Mouse (Mus musculus): ENCODE data around the gene Rdh16. TPM values are rescaled to one million over a fixed set of nuclear protein-coding genes. Genes with fewer than 3 reads are reported as not detected.
"Not testable (repeated sequence)": the region's sequence is repeated elsewhere in the genome, so short reads cannot be mapped to it uniquely, and the experiment has no call there.

Gene Rdh16
- polyA plus RNA-seq, 1 experiment from 2014 or later, result not detected

GRCm38 (mm10) chr10:127785411-127785810 lies 15.5 kb upstream of the Rdh16 start:
- H3K4me1 ChIP-seq; H3K9ac ChIP-seq (replicated peaks); ATAC-seq (ENCODE audit: low FRiP score, low read depth); H3K4me2 ChIP-seq (replicated peaks); H3K36me3 ChIP-seq; H3K4me3 ChIP-seq; H3K27ac ChIP-seq (replicated peaks); H3K9me3 ChIP-seq; H3K27me3 ChIP-seq: not testable (repeated sequence)
- WGBS, result 87% methylated on average over 1 of the region's 1 CpGs

DNA sequence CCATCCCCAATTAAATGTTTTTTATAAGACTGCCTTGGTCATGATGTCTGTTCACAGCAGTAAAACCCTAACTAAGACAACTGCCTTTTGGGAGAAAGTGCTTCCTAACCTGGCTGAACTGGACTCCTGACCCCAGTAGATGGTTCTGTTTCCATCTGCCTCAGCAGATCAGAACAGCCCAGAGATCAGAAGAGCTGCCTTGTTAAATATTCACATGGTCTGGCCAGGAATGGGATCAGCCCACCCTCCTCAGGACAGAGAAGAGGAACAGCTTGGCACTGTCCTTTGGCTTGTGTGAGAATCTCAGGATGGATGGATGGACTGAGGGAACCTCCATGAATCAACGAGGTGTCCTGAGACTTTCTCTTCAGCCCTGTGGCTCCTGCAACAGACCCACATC lies 1.7 kb upstream of the Rdh16 start:
- Histone ChIP-seq H3K27me3 (no peaks in the 10 kb centered on the region), H3K36me3 (no peaks in the 10 kb centered on the region), H3K4me3 (no peak overlapping the region), H3K9ac (replicated peaks) (no peak overlapping the region), H3K9me3 (0 out of 2 replicates have a peak, but pooled peaks cover 4% of the 10 kb centered on the region), H3K4me1 (no peaks in the 10 kb centered on the region), H3K27ac (replicated peaks) (no peak overlapping the region), H3K4me2 (replicated peaks) (no peak overlapping the region)
- WGBS, result 84% methylated on average over 1 of the region's 1 CpGs
- no peak for ATAC-seq (ENCODE audit: low FRiP score, low read depth)

DNA sequence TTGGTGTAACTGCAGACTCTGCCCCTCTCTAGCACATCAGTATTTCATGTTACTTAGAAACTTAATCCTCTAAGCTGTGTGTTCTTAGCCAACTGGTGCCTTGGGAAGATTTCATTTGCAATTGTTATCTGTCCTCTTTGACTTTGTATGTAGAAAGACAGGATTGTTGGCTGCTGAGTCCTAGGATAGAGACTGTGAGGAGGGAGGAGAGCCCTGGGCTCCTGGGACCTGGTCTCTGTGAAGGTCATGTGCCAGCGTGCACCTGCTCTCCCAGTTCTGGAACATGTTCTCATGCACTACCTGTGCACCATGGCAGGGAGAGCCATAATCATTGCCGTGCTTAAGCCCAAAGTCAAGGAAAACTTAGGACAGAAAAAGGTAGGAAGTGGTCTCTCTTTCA lies 660 bp downstream of the Rdh16 start:
- no peak overlapping the region for H3K9ac ChIP-seq (replicated peaks)
- no peak overlapping the region for H3K4me3 ChIP-seq
- H3K9me3 ChIP-seq, result 0 out of 2 replicates have a peak, but pooled peaks cover 3% of the 10 kb centered on the region
- H3K27ac ChIP-seq (replicated peaks), result no peak overlapping the region
- H3K4me2 ChIP-seq (replicated peaks), result no peak overlapping the region
- 83% methylated on average over 2 of the region's 2 CpGs for WGBS
- H3K27me3 ChIP-seq, result no peaks in the 10 kb centered on the region
- no peak for ATAC-seq (ENCODE audit: low FRiP score, low read depth)
- no peaks in the 10 kb centered on the region for H3K4me1 ChIP-seq
- H3K36me3 ChIP-seq, result no peaks in the 10 kb centered on the region

DNA sequence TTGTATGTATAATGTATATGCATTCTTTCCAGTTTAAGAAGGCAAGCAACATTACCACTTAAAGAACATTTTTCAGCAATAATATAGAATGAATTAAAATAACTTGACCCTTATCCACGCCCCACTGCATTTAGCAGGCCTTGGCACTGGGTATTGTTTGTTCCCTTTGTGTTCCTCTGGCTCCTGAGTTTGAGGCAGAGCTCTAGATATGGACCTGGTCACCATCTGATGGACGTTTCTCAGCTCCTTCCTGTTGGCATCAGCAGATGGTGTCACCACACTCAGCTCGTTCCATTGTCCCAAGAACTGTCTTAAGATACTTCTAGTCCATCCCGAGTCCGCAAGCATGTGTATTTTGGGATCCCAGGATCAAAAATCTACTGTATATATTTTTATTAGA lies 1.3 kb downstream of the Rdh16 start:
- no peak for ATAC-seq (ENCODE audit: low FRiP score, low read depth)
- Histone ChIP-seq H3K9me3 (no peaks in the 10 kb centered on the region), H3K4me2 (replicated peaks) (no peak overlapping the region), H3K9ac (replicated peaks) (no peak overlapping the region), H3K27me3 (no peaks in the 10 kb centered on the region), H3K4me1 (no peaks in the 10 kb centered on the region), H3K27ac (replicated peaks) (no peak overlapping the region), H3K4me3 (no peak overlapping the region), H3K36me3 (no peaks in the 10 kb centered on the region)
- 82% methylated on average over 5 of the region's 5 CpGs for WGBS

GRCm38 (mm10) chr10:127804416-127804815 lies 3.5 kb downstream of the Rdh16 start:
- 41% methylated on average over 7 of the region's 7 CpGs for WGBS
- H3K4me2 ChIP-seq (replicated peaks), result no peak overlapping the region
- no peaks in the 10 kb centered on the region for H3K27me3 ChIP-seq
- ATAC-seq (ENCODE audit: low FRiP score, low read depth), result no peak
- no peaks in the 10 kb centered on the region for H3K36me3 ChIP-seq
- no peak overlapping the region for H3K27ac ChIP-seq (replicated peaks)
- H3K9me3 ChIP-seq, result no peaks in the 10 kb centered on the region
- H3K9ac ChIP-seq (replicated peaks), result no peak overlapping the region
- no peak overlapping the region for H3K4me3 ChIP-seq
- no peaks in the 10 kb centered on the region for H3K4me1 ChIP-seq

DNA sequence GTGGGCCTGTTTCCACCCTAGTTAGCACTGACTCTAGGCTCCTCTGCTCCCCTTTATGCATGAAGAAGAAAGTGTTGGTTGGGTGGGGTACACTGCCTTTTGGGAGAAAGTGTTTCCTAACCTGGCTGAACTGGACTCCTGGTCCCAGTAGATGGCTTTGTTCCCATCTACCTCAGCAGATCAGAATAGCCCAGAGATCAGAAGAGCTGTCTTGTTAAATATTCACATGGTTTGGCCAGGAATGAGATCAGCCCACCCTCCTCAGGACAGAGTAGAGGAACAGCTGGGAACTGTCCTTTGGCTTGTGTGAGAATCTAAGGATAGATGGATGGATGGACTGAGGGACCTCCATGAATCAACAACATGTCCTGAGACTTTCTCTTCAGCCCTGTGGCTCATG lies 14.9 kb downstream of the Rdh16 start:
- ATAC-seq (ENCODE audit: low FRiP score, low read depth), result no peak
- H3K4me3 ChIP-seq, result no peak overlapping the region
- H3K9ac ChIP-seq (replicated peaks), result no peak overlapping the region
- peaks cover 10% of the 10 kb centered on the region for H3K9me3 ChIP-seq
- no peak overlapping the region for H3K4me2 ChIP-seq (replicated peaks)
- no peak overlapping the region for H3K27ac ChIP-seq (replicated peaks)
- H3K36me3 ChIP-seq, result no peaks in the 10 kb centered on the region
- H3K4me1 ChIP-seq, result no peaks in the 10 kb centered on the region
- H3K27me3 ChIP-seq, result no peaks in the 10 kb centered on the region

DNA sequence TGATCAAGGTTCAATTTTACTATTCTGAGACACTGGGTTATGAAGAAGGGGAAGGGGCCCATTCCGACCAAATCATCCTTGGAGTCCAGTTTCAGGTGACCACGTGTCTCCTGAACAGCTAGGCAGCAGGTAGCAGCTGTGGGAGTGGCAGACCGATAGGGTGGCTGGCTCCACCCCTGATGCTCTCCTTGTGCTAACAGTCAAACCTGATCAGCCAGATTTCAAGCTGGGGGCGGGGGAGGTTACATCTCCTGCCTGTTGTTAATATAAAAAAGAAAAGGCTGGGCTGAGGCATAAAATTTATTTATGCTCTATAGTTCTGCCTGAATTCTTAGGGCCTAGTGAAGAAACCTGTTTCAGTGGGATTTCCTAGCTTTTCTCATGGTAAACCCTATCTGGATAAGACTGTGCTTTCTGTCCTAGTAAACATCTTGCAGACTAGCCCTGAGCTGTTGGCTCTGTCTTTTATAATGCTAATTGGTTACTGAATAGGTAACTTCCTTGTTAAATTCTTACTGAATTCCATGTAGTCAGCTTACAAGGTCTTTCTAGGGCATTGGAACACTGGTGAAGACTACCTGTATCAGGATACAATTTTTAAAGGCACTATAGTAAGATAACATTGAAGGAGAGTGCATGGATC lies 16.4 kb downstream of the Rdh16 start:
- H3K4me3 ChIP-seq; H3K4me1 ChIP-seq; H3K27ac ChIP-seq (replicated peaks); ATAC-seq (ENCODE audit: low FRiP score, low read depth); H3K9ac ChIP-seq (replicated peaks); H3K4me2 ChIP-seq (replicated peaks); H3K36me3 ChIP-seq; H3K27me3 ChIP-seq: not testable (repeated sequence)
- peaks cover 11% of the 10 kb centered on the region for H3K9me3 ChIP-seq
- 86% methylated on average over 4 of the region's 4 CpGs for WGBS

GRCm38 (mm10) chr10:127821806-127822205 lies 20.9 kb downstream of the Rdh16 start:
- not testable (repeated sequence) for H3K27ac ChIP-seq (replicated peaks); H3K4me1 ChIP-seq; H3K27me3 ChIP-seq; H3K4me2 ChIP-seq (replicated peaks); H3K9ac ChIP-seq (replicated peaks); ATAC-seq (ENCODE audit: low FRiP score, low read depth); H3K36me3 ChIP-seq; H3K4me3 ChIP-seq
- WGBS, result 90% methylated on average over 2 of the region's 2 CpGs
- peaks cover 11% of the 10 kb centered on the region for H3K9me3 ChIP-seq

DNA sequence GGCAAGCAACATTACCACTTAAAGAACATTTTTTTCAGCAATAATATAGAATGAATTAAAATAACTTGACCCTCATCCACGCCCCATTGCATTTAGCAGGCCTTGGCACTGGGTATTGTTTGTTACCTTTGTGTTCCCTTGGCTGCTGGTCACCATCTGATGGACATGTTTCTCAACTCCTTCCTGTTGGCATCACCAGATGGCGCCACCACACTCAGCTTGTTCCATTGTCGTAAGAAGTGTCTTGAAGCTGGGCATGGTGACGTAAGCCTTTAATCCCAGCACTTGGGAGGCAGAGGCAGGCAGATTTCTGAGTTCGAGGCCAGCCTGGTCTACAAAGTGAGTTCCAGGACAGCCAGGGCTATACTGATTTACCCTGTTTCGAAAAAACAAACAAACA lies 24.4 kb downstream of the Rdh16 start:
- Histone ChIP-seq H3K4me1 (no peaks in the 10 kb centered on the region), H3K9me3 (peaks cover 4% of the 10 kb centered on the region), H3K4me2 (replicated peaks) (no peak overlapping the region), H3K27ac (replicated peaks) (no peak overlapping the region), H3K27me3 (no peaks in the 10 kb centered on the region), H3K4me3 (no peak overlapping the region), H3K36me3 (no peaks in the 10 kb centered on the region), H3K9ac (replicated peaks) (no peak overlapping the region)
- 85% methylated on average over 6 of the region's 6 CpGs for WGBS
- no peak for ATAC-seq (ENCODE audit: low FRiP score, low read depth)

- no peak overlapping the region for H3K4me2 ChIP-seq (replicated peaks)
- H3K9me3 ChIP-seq, result no peaks in the 10 kb centered on the region
- H3K27ac ChIP-seq (replicated peaks), result no peak overlapping the region
- H3K4me3 ChIP-seq, result no peak overlapping the region
- WGBS, result 75% methylated on average over 3 of the region's 3 CpGs
- H3K27me3 ChIP-seq, result no peaks in the 10 kb centered on the region
- ATAC-seq (ENCODE audit: low FRiP score, low read depth), result no peak
- H3K4me1 ChIP-seq, result no peaks in the 10 kb centered on the region
- H3K36me3 ChIP-seq, result no peaks in the 10 kb centered on the region
- no peak overlapping the region for H3K9ac ChIP-seq (replicated peaks)
These were observed 28.2 kb downstream of the Rdh16 start for GRCm38 (mm10) chr10:127829121-127829520.

GRCm38 (mm10) chr10:127834186-127834585 lies 33.2 kb downstream of the Rdh16 start:
- H3K9me3 ChIP-seq; H3K27ac ChIP-seq (replicated peaks); H3K36me3 ChIP-seq; H3K9ac ChIP-seq (replicated peaks); H3K4me2 ChIP-seq (replicated peaks); H3K27me3 ChIP-seq; H3K4me1 ChIP-seq; ATAC-seq (ENCODE audit: low FRiP score, low read depth); H3K4me3 ChIP-seq: not testable (repeated sequence)
- WGBS, result 92% methylated on average over 1 of the region's 1 CpGs

DNA sequence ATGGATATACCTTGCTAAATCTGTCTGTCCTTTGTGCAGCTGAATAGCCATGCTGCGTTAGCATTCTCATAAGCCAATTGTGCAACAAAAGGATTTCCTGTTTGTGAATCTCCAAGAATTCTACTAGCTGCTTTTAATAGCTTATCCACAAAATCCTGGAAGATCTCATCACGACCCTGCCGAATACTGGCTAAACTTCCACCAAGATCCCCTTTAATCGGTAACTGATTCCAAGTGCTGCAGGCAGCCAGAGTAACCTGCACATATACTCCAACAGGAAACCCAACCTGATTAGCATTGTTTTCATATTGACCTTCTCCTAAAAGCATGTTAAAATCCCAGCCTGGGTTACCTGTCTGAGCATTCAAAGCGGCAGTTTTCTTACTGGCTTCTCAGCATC lies 34.3 kb downstream of the Rdh16 start:
- H3K9me3 ChIP-seq, result no peaks in the 10 kb centered on the region
- ATAC-seq (ENCODE audit: low FRiP score, low read depth), result no peak
- no peak overlapping the region for H3K4me3 ChIP-seq
- no peak overlapping the region for H3K27ac ChIP-seq (replicated peaks)
- no peaks in the 10 kb centered on the region for H3K27me3 ChIP-seq
- no peak overlapping the region for H3K4me2 ChIP-seq (replicated peaks)
- no peak overlapping the region for H3K9ac ChIP-seq (replicated peaks)
- H3K36me3 ChIP-seq, result no peaks in the 10 kb centered on the region
- no peaks in the 10 kb centered on the region for H3K4me1 ChIP-seq
- 81% methylated on average over 5 of the region's 5 CpGs for WGBS

DNA sequence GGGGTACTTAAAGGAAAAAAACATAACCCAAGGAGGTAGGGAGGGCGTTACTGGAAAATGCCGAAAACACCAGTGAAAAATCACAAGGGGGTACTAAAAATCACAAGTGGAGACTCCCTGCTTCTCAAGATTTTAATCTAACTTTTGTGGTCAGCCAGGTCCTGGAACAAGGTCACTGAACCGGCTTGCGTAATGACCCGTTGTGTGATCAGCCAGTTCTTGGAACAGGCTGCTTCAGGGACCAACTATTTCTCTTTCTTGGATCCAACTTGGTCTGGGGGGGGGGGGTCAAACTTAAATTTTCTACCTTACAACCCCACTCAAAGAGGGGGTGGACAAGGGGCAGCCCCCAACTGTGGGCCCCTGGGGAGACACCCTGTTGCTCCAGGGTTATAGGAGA lies 36.8 kb downstream of the Rdh16 start:
- H3K4me1 ChIP-seq; H3K4me3 ChIP-seq; H3K27ac ChIP-seq (replicated peaks); H3K27me3 ChIP-seq; ATAC-seq (ENCODE audit: low FRiP score, low read depth); H3K4me2 ChIP-seq (replicated peaks); H3K9me3 ChIP-seq; H3K9ac ChIP-seq (replicated peaks); H3K36me3 ChIP-seq: not testable (repeated sequence)
- 93% methylated on average over 5 of the region's 5 CpGs for WGBS
